Mouse (Mus musculus): Measurements from ENCODE around the gene Bahcc1. TPM values are rescaled to one million over a fixed set of nuclear protein-coding genes. Genes with fewer than 3 reads are reported as not detected.

Bahcc1 gene
- 5.7 and 5.9 TPM in 2 replicates for polyA plus RNA-seq (2012; ENCODE audit: insufficient read depth, insufficient read length, missing spikeins)

- H3K4me3 ChIP-seq (ENCODE audit: insufficient read depth, low read depth, low read length): peak within 1 kb of the TSS; percentile 87
- peaks cover 22% of the 10 kb centered on the region for H3K4me1 ChIP-seq (ENCODE audit: control insufficient read depth, insufficient read depth, insufficient read length, low read length)
- peak within 1 kb of the TSS; percentile 83 for H3K27ac ChIP-seq (replicated peaks; ENCODE audit: low read depth, low read length)
Measured at GRCm38 (mm10) chr11:120232230-120233097, at the start of gene Bahcc1. Gene Bahcc1 (plus strand): TSS chr11:120232947.

DNA sequence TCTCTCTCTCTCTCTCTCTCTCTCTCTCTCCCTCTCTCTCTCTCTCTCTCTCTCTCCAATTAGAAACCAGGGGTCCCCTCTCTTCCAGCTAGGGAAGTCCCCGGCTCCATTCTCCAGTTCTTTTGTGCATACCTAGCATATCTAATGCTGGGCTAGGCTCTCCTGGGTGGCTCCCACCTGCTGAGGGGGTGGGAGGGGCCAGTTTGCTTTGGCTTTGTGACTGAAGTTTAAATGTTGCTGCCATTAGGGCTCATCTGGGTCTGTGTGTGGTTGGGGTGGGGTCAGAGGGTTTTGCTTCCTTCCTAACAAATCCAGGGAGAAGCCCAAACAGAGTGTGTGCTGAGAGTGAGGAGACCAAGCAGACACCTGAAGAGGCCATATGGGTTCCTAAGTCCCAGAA is 49.6 kb upstream of the Bahcc1 start:
- no peak overlapping the region for H3K4me3 ChIP-seq (ENCODE audit: insufficient read depth, low read depth, low read length)
- H3K27ac ChIP-seq (replicated peaks; ENCODE audit: low read depth, low read length): no peak overlapping the region
- H3K4me1 ChIP-seq (ENCODE audit: control insufficient read depth, insufficient read depth, insufficient read length, low read length): peaks cover 22% of the 10 kb centered on the region

DNA sequence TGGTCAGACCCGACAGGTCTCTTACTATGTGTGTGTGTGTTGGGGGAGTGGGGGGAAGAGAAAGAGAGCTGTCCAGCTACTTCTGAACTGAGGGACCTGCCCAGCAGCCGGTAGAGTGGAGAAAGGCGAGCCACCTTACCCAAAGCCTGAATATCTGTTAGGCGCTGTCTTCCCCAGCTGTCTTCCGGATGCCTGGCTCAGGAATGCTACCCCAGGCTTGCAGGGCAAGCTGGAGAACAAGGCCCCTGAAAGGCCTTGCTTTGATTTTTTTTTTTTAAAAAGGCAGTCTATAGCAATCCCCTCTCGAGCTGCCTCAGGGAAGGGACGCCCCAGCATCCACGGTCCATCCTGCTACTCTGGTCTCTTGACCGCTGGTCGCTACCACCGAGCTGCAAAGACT is 49.0 kb upstream of the Bahcc1 start:
- Histone ChIP-seq H3K4me1 (ENCODE audit: control insufficient read depth, insufficient read depth, insufficient read length, low read length) (peaks cover 22% of the 10 kb centered on the region), H3K4me3 (ENCODE audit: insufficient read depth, low read depth, low read length) (no peak overlapping the region), H3K27ac (replicated peaks; ENCODE audit: low read depth, low read length) (peak overlapping the region; percentile 88)

- peaks cover 22% of the 10 kb centered on the region for H3K4me1 ChIP-seq (ENCODE audit: control insufficient read depth, insufficient read depth, insufficient read length, low read length)
Measured at GRCm38 (mm10) chr11:120184371-120185315, 48.1 kb upstream of the Bahcc1 start.

GRCm38 (mm10) chr11:120185316-120186141 is 47.2 kb upstream of the Bahcc1 start:
- H3K4me3 ChIP-seq (ENCODE audit: insufficient read depth, low read depth, low read length): peak overlapping the region; percentile 80
- peak overlapping the region; percentile 93 for H3K27ac ChIP-seq (replicated peaks; ENCODE audit: low read depth, low read length)
- H3K4me1 ChIP-seq (ENCODE audit: control insufficient read depth, insufficient read depth, insufficient read length, low read length): peaks cover 24% of the 10 kb centered on the region

More at GRCm38 (mm10) chr11:120184371-120185315, 48.1 kb upstream of the Bahcc1 start:
- peak overlapping the region; percentile 80 for H3K4me3 ChIP-seq (ENCODE audit: insufficient read depth, low read depth, low read length)
- peak overlapping the region; percentile 88 for H3K27ac ChIP-seq (replicated peaks; ENCODE audit: low read depth, low read length)

- Histone ChIP-seq H3K4me1 (ENCODE audit: control insufficient read depth, insufficient read depth, insufficient read length, low read length) (peaks cover 26% of the 10 kb centered on the region), H3K4me3 (ENCODE audit: insufficient read depth, low read depth, low read length) (peak overlapping the region; percentile 80), H3K27ac (replicated peaks; ENCODE audit: low read depth, low read length) (peak overlapping the region; percentile 93)
Measured at GRCm38 (mm10) chr11:120186145-120186740, 46.5 kb upstream of the Bahcc1 start.

GRCm38 (mm10) chr11:120186821-120187235 is 45.9 kb upstream of the Bahcc1 start:
- H3K4me1 ChIP-seq (ENCODE audit: control insufficient read depth, insufficient read depth, insufficient read length, low read length): peaks cover 29% of the 10 kb centered on the region
- peak overlapping the region; percentile 76 for H3K27ac ChIP-seq (replicated peaks; ENCODE audit: low read depth, low read length)
- peak overlapping the region; percentile 80 for H3K4me3 ChIP-seq (ENCODE audit: insufficient read depth, low read depth, low read length)

DNA sequence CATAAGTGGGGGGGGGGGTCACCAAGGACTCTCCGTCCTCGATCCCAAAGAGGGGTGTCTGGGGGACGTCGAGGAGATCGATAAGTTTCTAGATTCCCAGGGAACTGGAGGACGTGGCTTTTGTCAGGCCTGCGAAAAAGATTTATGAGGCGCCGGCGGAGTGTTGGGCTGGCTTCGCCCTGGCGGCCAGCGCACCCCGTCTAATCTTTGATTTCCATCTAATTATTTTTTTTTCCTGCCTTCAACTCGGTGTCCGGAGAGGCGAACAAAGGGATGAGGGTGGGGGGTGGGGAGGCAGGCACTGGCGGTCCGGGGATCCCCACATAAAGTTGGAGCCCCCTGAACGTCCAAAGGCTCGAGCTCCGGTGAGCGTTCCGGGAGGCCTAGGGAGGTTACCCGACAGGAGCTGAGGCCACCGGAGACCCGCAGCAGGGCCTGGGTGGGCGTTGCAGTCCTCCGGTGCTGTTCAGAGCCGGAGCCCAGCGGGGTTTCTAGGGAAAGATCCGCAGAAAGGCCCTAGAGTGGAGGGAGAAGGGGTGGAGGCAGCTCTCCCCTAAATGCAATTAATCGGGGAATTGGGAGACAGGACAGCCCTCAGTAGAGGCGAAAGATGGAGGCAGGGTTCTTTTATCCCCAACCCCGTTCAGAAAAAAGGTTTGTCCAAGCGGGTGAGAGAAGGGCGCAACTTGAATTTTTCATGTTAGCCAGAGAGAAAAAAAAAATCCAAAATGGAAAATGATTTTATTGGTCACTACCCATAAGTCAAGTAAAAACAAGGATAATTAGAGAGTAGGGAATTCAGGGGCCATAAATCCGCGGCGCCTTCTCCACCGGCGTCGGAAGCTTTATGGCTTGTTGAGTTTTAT is 45.3 kb upstream of the Bahcc1 start:
- Histone ChIP-seq H3K27ac (replicated peaks; ENCODE audit: low read depth, low read length) (peak overlapping the region; percentile 76), H3K4me3 (ENCODE audit: insufficient read depth, low read depth, low read length) (peak overlapping the region; percentile 80), H3K4me1 (ENCODE audit: control insufficient read depth, insufficient read depth, insufficient read length, low read length) (peaks cover 23% of the 10 kb centered on the region)

GRCm38 (mm10) chr11:120188102-120188480 is 44.7 kb upstream of the Bahcc1 start:
- Histone ChIP-seq H3K4me3 (ENCODE audit: insufficient read depth, low read depth, low read length) (peak overlapping the region; percentile 80), H3K4me1 (ENCODE audit: control insufficient read depth, insufficient read depth, insufficient read length, low read length) (peaks cover 20% of the 10 kb centered on the region), H3K27ac (replicated peaks; ENCODE audit: low read depth, low read length) (peak overlapping the region; percentile 76)

DNA sequence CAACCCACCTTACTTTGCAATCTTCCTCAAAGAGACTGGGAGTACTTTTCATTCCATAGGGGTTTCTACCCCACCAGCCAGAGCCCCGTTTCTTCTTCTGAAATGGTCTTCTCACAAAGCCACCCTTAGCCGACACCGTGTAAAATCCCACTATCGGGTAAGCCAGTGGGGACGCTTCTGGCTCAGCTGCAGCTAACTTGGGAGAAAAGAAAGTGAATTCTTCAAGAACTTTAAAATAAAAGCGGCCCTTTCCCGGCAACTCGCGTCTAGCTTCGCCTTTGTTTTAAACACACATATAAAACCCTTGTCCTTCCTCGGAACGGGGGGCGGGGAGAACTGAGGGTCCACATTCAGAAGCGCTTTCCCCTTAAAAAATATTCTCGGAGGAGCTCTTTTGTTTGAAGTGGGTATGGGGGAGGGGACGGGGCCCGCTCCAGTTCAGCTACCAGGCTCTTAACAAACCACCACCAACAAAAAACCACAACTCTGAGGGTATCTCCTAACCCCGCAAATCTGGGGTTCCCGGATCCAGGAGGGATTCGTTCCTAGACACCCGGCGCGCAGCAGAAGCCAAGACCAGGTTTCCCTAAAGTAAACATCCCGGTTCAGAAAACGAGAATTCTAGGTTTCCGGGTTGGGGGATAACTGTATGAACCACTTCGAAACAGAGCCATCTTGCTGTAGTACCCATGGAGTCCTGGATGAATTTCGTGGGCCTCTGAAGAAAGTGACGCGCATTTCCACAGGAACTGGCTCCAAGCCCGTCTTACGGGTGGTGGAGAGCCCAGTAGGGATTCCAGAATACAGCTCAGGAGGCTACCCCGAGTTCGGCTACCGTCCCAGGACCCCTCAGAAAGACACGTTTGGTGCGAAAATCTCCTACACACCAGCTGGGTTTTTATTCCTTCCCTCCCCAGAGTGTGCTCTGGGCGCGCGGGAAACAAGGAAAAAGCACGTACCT is 44.0 kb upstream of the Bahcc1 start:
- Histone ChIP-seq H3K4me3 (ENCODE audit: insufficient read depth, low read depth, low read length) (peak overlapping the region; percentile 80), H3K4me1 (ENCODE audit: control insufficient read depth, insufficient read depth, insufficient read length, low read length) (peaks cover 14% of the 10 kb centered on the region), H3K27ac (replicated peaks; ENCODE audit: low read depth, low read length) (peak overlapping the region; percentile 76)

- peaks cover 7% of the 10 kb centered on the region for H3K4me1 ChIP-seq (ENCODE audit: control insufficient read depth, insufficient read depth, insufficient read length, low read length)
- H3K27ac ChIP-seq (replicated peaks; ENCODE audit: low read depth, low read length): peak overlapping the region; percentile 76
- H3K4me3 ChIP-seq (ENCODE audit: insufficient read depth, low read depth, low read length): peak overlapping the region; percentile 80
Measured at GRCm38 (mm10) chr11:120189459-120190312, 43.1 kb upstream of the Bahcc1 start.
